Mouse (Mus musculus) myocyte (in vitro differentiated cells): ENCODE results near the gene Tmem170.

Experiments used
- CEBPB ChIP-seq: IDR thresholded peaks from 2 replicates; pipeline ENCODE4 v1.6.1; 2011; ENCODE audit warnings: mild to moderate bottlenecking, moderate library complexity; ENCODE audit not compliant: poor library complexity, insufficient read depth, severe bottlenecking
- MYOG ChIP-seq, 3 experiments: IDR thresholded peaks; one replicate each; pipeline ENCODE4 v1.6.1; 2011; ENCODE audit warnings: control low read depth in 2 of 3, low read depth in 2 of 3, mild to moderate bottlenecking in 2 of 3; ENCODE audit not compliant: insufficient read length in 2 of 3, control insufficient read depth in 1 of 3, insufficient read depth in 1 of 3
- POLR2A ChIP-seq: IDR thresholded peaks from one replicate; pipeline ENCODE4 v1.6.1; 2011; ENCODE audit warnings: low read depth, mild to moderate bottlenecking, control low read depth, moderate library complexity; ENCODE audit not compliant: insufficient read length
- POLR2AphosphoS2 ChIP-seq: IDR thresholded peaks from one replicate; pipeline ENCODE4 v1.6.1; 2011; ENCODE audit warnings: low read depth, control low read depth; ENCODE audit not compliant: insufficient read length
- TCF12 ChIP-seq: IDR thresholded peaks from one replicate; pipeline ENCODE4 v1.6.1; 2011; ENCODE audit warnings: mild to moderate bottlenecking, control low read depth; ENCODE audit not compliant: poor library complexity, insufficient read depth, severe bottlenecking
- USF1 ChIP-seq: IDR thresholded peaks from one replicate; pipeline ENCODE4 v1.6.1; 2011; ENCODE audit warnings: low read depth, mild to moderate bottlenecking, control low read depth, moderate library complexity

DNA sequence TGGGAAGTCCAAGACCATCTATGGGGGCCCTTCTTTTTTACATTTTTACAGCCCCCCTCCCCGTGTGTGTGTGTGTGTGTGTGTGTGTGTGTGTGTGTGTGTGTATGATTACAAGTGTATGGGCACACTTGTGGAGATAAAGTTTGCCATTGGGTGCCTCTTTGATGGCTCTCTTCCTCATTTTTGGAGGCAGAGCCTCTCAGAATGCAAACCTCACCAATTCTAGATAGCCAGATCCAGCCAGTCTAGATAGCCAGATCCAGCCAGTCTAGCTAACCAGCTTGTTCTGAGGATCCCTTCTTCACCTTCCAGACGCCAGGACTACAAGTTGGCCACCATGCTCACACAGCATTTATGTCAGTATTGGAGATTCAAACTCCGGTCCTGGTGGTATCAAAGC is 5.3 kb downstream of the Tmem170 start:
- no peak for TF ChIP-seq POLR2A
- TF ChIP-seq USF1 = no peak
- no peak for TF ChIP-seq CEBPB
- no peak for TF ChIP-seq POLR2AphosphoS2
- TF ChIP-seq TCF12 = no peak
- TF ChIP-seq MYOG (IDR thresholded peaks at IDR 0.05; ENCODE audit: control insufficient read depth in 1 of 3, insufficient read depth in 1 of 3, insufficient read length in 2 of 3, low read depth in 2 of 3) = no peak
